Mouse (Mus musculus) hematopoietic multipotent progenitor cell, adult 10-12 weeks (in vitro differentiated cells): ENCODE data around the gene Tctex1d2. TPM values are rescaled to one million over a fixed set of nuclear protein-coding genes. Genes with fewer than 3 reads are reported as not detected.

Experiments used
- polyA plus RNA-seq: library from polyadenylated mRNA; stranded (reverse); fragments of >175 nt; gene quantifications from 2 replicates; pipeline ENCODE4 v1.2.3, GENCODE M21; 2012; ENCODE audit warnings: low replicate concordance

Gene Tctex1d2
- polyA plus RNA-seq, result 0.52 and 1.8 TPM in 2 replicates

GRCm38 (mm10) chr16:32419517-32420483 lies at the start of gene Tctex1d2:
Tctex1d2 (plus strand) TSS chr16:32419702.

GRCm38 (mm10) chr16:32400267-32400666 lies 19.2 kb upstream of the Tctex1d2 start, which contains the start of gene Tm4sf19:
Tm4sf19 (plus strand) TSS chr16:32400506.

GRCm38 (mm10) chr16:32430474-32431046 lies 11.1 kb downstream of the Tctex1d2 start, which contains the start of gene Pcyt1a:
Pcyt1a (plus strand) TSS chr16:32430921.

Other genes with a start within 250 kb of the Tctex1d2 start
- gene Bex6, start 239.9 kb upstream of the Tctex1d2 start, polyA plus RNA-seq, result 0.53 and 0.64 TPM in 2 replicates
- gene Fbxo45, start 172.5 kb upstream of the Tctex1d2 start, polyA plus RNA-seq, result 2.9 and 4.5 TPM in 2 replicates
- 8.7 and 11.7 TPM in 2 replicates for gene Wdr53, start 172.5 kb upstream of the Tctex1d2 start, polyA plus RNA-seq
- gene Smco1, start 148.2 kb upstream of the Tctex1d2 start, polyA plus RNA-seq, result not detected in 2 replicates
- gene Rnf168, start 142.2 kb upstream of the Tctex1d2 start, polyA plus RNA-seq, result 7.9 and 9.9 TPM in 2 replicates
- gene Ubxn7, start 87.4 kb upstream of the Tctex1d2 start, polyA plus RNA-seq, result 9.1 and 13.5 TPM in 2 replicates
- not detected in 2 replicates for gene Tm4sf19, start 19.2 kb upstream of the Tctex1d2 start, polyA plus RNA-seq
- 5.0 and 18.5 TPM in 2 replicates for gene Pcyt1a, start 11.2 kb downstream of the Tctex1d2 start, polyA plus RNA-seq
- gene Slc51a, start 68.2 kb downstream of the Tctex1d2 start, polyA plus RNA-seq, result not detected in 2 replicates
- not detected in 2 replicates for gene Zdhhc19, start 76.6 kb downstream of the Tctex1d2 start, polyA plus RNA-seq
- gene Tfrc, start 189.2 kb downstream of the Tctex1d2 start, polyA plus RNA-seq, result 0.64 and 11.6 TPM in 2 replicates
- gene Tnk2, start 224.2 kb downstream of the Tctex1d2 start, polyA plus RNA-seq, result 311 and 674 TPM in 2 replicates